Mouse (Mus musculus) midbrain, embryonic 12.5 days (tissue): Measurements from ENCODE around the gene Mettl23. TPM values are rescaled to one million over a fixed set of nuclear protein-coding genes. Genes with fewer than 3 reads are reported as not detected.
"Not testable (repeated sequence)": the region's sequence is repeated elsewhere in the genome, so short reads cannot be mapped to it uniquely, and the experiment has no call there.

ENCODE experiments used
- ATAC-seq: fragments of 200-750 bp; cut with Nextera tagmentation; 2 replicates; pipeline ENCODE4 v1.8.0; 2017; ENCODE audit warnings: low read depth, moderate TSS enrichment, moderate library complexity; ENCODE audit not compliant: low FRiP score
- H3K27ac ChIP-seq: fragments of 300-500 bp; sonication (generic); replicated peaks from 2 replicates; pipeline ENCODE4 v1.5.1; 2016; ENCODE audit warnings: mild to moderate bottlenecking
- H3K27me3 ChIP-seq: fragments of 300-500 bp; sonication (generic); 2 replicates; pipeline ENCODE4 v1.6.1; 2016; ENCODE audit warnings: mild to moderate bottlenecking
- H3K36me3 ChIP-seq: fragments of 300-500 bp; sonication (generic); 2 replicates; pipeline ENCODE4 v1.6.1; 2016
- H3K4me1 ChIP-seq: fragments of 300-500 bp; sonication (generic); 2 replicates; pipeline ENCODE4 v1.6.1; 2016
- H3K4me2 ChIP-seq: fragments of 300-500 bp; sonication (generic); replicated peaks from 2 replicates; pipeline ENCODE4 v1.6.1; 2016; ENCODE audit warnings: mild to moderate bottlenecking, moderate library complexity
- H3K4me3 ChIP-seq: fragments of 300-500 bp; sonication (generic); 2 replicates; pipeline ENCODE4 v1.5.1; 2016; ENCODE audit warnings: mild to moderate bottlenecking
- H3K9ac ChIP-seq: fragments of 300-500 bp; sonication (generic); replicated peaks from 2 replicates; pipeline ENCODE4 v1.6.1; 2016; ENCODE audit warnings: mild to moderate bottlenecking, moderate library complexity
- H3K9me3 ChIP-seq: fragments of 300-500 bp; sonication (generic); 2 replicates; pipeline ENCODE4 v1.6.1; 2016; ENCODE audit warnings: mild to moderate bottlenecking
- WGBS: fragments of 180-500 bp; shearing (Covaris S2); methylation state at CpG from one replicate; pipeline ENCODE4 v1.1.7; 2016; 5-methylcytosine and 5-hydroxymethylcytosine counted together
- polyA plus RNA-seq: library from polyadenylated mRNA; unstranded; fragments of >200 nt; fragmentation: Nextera tagmentation; extraction: Ambion mirVana; gene quantifications from 2 replicates; pipeline ENCODE4 v1.2.1, GENCODE M21; 2016

Gene Mettl23
- polyA plus RNA-seq, 1 experiment from 2014 or later, result 72.3 TPM

DNA sequence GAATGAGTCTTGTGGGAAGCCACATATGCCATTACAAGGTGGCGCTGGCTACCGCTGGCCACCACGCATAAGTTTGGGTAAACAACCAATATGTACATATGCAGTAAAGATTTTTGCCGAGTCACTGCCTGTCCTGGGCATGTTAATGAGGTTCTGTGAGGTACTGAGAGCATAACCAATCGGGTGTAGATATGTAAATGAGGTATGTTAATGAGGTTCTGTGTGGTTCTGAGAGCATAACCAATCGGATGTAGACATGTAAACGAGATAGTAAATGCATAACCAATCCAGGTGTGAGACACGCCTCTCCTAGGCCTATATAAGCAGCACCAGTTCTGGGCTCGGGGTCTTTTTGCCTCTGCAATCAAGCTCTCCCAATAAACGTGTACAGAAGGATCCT, 59.5 kb downstream of the Mettl23 start:
- peaks cover 13% of the 10 kb centered on the region for H3K4me1 ChIP-seq
- H3K4me2 ChIP-seq, H3K4me3 ChIP-seq, H3K36me3 ChIP-seq, H3K9ac ChIP-seq, ATAC-seq, H3K27ac ChIP-seq, H3K9me3 ChIP-seq: not testable (repeated sequence)
- WGBS, result 90% methylated on average over 10 of the region's 10 CpGs
- H3K27me3 ChIP-seq, result peaks cover 32% of the 10 kb centered on the region

Other genes starting within 250 kb of the Mettl23 start
- 1.1 and 1.8 TPM in 2 replicates for gene Rhbdf2, start 216.3 kb upstream of the Mettl23 start, polyA plus RNA-seq
- gene Prcd, start 189.7 kb upstream of the Mettl23 start, polyA plus RNA-seq, result 0.37 and 0.63 TPM in 2 replicates
- gene Cygb, start 189.0 kb upstream of the Mettl23 start, polyA plus RNA-seq, result 2.8 and 3.5 TPM in 2 replicates
- not detected in 2 replicates for gene St6galnac1, start 67.8 kb upstream of the Mettl23 start, polyA plus RNA-seq
- 44.2 and 45.2 TPM in 2 replicates for gene Mxra7, start 15.2 kb upstream of the Mettl23 start, polyA plus RNA-seq
- 92.8 and 95.2 TPM in 2 replicates for gene Jmjd6, start 171 bp downstream of the Mettl23 start, polyA plus RNA-seq
- gene Mfsd11, start 9.2 kb downstream of the Mettl23 start, polyA plus RNA-seq, result 38.9 and 46.3 TPM in 2 replicates
- 848 and 913 TPM in 2 replicates for gene Srsf2, start 9.8 kb downstream of the Mettl23 start, polyA plus RNA-seq
- 17.7 and 22.5 TPM in 2 replicates for gene Mgat5b, start 75.6 kb downstream of the Mettl23 start, polyA plus RNA-seq